ENCODE assay signal across 8 mouse cellular contexts in the genomic region with DNA sequence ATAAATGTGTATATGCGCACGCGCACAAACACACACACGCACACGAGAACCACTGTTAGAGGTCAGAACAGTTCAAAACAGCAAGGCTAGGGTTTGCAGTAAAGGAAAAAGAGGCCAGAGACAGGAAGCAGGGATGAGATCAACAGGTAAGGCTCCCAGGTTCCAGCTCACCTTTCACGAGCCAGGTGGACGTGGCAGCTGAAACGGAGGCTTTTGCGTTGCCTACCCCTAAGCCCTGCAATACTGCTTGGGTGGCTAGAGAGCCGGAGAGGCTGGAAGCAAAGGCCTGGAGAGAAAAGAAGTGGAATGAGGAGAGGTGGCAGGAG. TPM values are rescaled to one million over a fixed set of nuclear protein-coding genes. Genes with fewer than 3 reads are reported as not detected.
A peak's percentile ranks its signal among the peaks of the same experiment; 100 is the strongest.
DNase-seq lines count a peak whose midpoint lies in the region; ATAC-seq and TF ChIP-seq lines count a peak whose summit lies in the region.

No protein-coding gene starts in this region.

- 42% methylated on average over 10 of the region's 10 CpGs for WGBS in heart, postnatal 0 days
- whole genome bisulfite sequencing in hindbrain, embryonic 13.5 days, result 38% methylated on average over 10 of the region's 10 CpGs
- WGBS in midbrain, embryonic 11.5 days, result 40% methylated on average over 10 of the region's 10 CpGs

- H3K27me3 ChIP-seq in heart, postnatal 0 days (ENCODE audit: control insufficient read depth, insufficient read depth, low read length), result no peaks in the 10 kb centered on the region
- no peaks in the 10 kb centered on the region for H3K27me3 ChIP-seq in hindbrain, embryonic 13.5 days
- H3K27me3 ChIP-seq in midbrain, embryonic 11.5 days (ENCODE audit: control insufficient read depth, insufficient read depth, low read length), result no peaks in the 10 kb centered on the region

- 0 out of 2 replicates have a peak, but pooled peaks cover 5% of the 10 kb centered on the region for H3K4me1 ChIP-seq in heart, postnatal 0 days (ENCODE audit: control insufficient read depth, insufficient read depth)
- peaks cover 22% of the 10 kb centered on the region for H3K4me1 ChIP-seq in hindbrain, embryonic 13.5 days (replicated peaks)
- H3K4me1 ChIP-seq in midbrain, embryonic 11.5 days (ENCODE audit: control insufficient read depth, insufficient read depth, low read length), result peaks cover 11% of the 10 kb centered on the region

- no peak for TF ChIP-seq EP300 in heart, postnatal 0 days (IDR thresholded peaks at IDR 0.05; ENCODE audit: low read depth)

- H3K4me2 ChIP-seq in heart, postnatal 0 days (ENCODE audit: low read depth, low read length), result peak overlapping the region; percentile 70
- peak overlapping the region; percentile 88 for H3K4me2 ChIP-seq in hindbrain, embryonic 13.5 days
- peak overlapping the region; percentile 94 for H3K4me2 ChIP-seq in midbrain, embryonic 11.5 days

- peak overlapping the region; percentile 77 for H3K4me3 ChIP-seq in heart, postnatal 0 days (ENCODE audit: low read depth, low read length)
- peak overlapping the region; percentile 88 for H3K4me3 ChIP-seq in hindbrain, embryonic 13.5 days
- peak overlapping the region; percentile 80 for H3K4me3 ChIP-seq in midbrain, embryonic 11.5 days (ENCODE audit: low read depth, low read length)

- peak overlapping the region; percentile 71 for H3K9ac ChIP-seq in heart, postnatal 0 days (replicated peaks; ENCODE audit: low read depth, low read length)
- H3K9ac ChIP-seq in hindbrain, embryonic 13.5 days, result peak overlapping the region; percentile 92
- peak overlapping the region; percentile 92 for H3K9ac ChIP-seq in midbrain, embryonic 11.5 days (ENCODE audit: low read length)

- no peak overlapping the region for H3K27ac ChIP-seq in heart, postnatal 0 days (ENCODE audit: low read depth)
- H3K27ac ChIP-seq in hindbrain, embryonic 13.5 days, result peak overlapping the region; percentile 79; the same call in 1 of the 2 replicates
- no peak overlapping the region for H3K27ac ChIP-seq in midbrain, embryonic 11.5 days (ENCODE audit: low read depth, low read length)

- intact Hi-C loops in heart, postnatal 25 days (cut with DNase I), result loop anchor here (2.0 kb wide), 1 partner anchor 48 kb away; no protein-coding TSS in a partner anchor

- no peak for TF ChIP-seq CTCF in heart, postnatal 0 days (IDR thresholded peaks at IDR 0.05; ENCODE audit: low read depth)

- H3K36me3 ChIP-seq in heart, postnatal 0 days (replicated peaks; ENCODE audit: control insufficient read depth, insufficient read depth, low read length), result 0 out of 2 replicates have a peak, but pooled peaks cover 4% of the 10 kb centered on the region
- 0 out of 2 replicates have a peak, but pooled peaks cover 3% of the 10 kb centered on the region for H3K36me3 ChIP-seq in hindbrain, embryonic 13.5 days
- H3K36me3 ChIP-seq in midbrain, embryonic 11.5 days (ENCODE audit: control insufficient read depth, insufficient read depth, low read length), result no peaks in the 10 kb centered on the region

- DNase-seq in heart, postnatal 0 days (ENCODE audit: low spot score), result no peak
- no peak for DNase-seq in heart, postnatal 25 days (ENCODE audit: low spot score)
- DNase-seq in R1 (ENCODE audit: low read depth, low spot score), result peak; percentile 38
- peak; percentile 84 for DNase-seq in midbrain, embryonic 11.5 days (ENCODE audit: low spot score, missing footprints)
- DNase-seq in urinary bladder, postnatal 25 days (ENCODE audit: low spot score), result no peak
- no peak for DNase-seq in retina, postnatal 1 day

- ATAC-seq in heart, postnatal 0 days (ENCODE audit: insufficient read depth, low read depth), result no peak
- no peak for ATAC-seq in hindbrain, embryonic 13.5 days (ENCODE audit: low FRiP score)
- ATAC-seq in midbrain, embryonic 11.5 days (ENCODE audit: low FRiP score), result no peak
- ATAC-seq in frontal cortex, adult (ENCODE audit: low TSS enrichment), result no peak

- no peaks in the 10 kb centered on the region for H3K9me3 ChIP-seq in heart, postnatal 0 days (replicated peaks; ENCODE audit: control insufficient read depth, low read length)
- no peaks in the 10 kb centered on the region for H3K9me3 ChIP-seq in hindbrain, embryonic 13.5 days
- no peaks in the 10 kb centered on the region for H3K9me3 ChIP-seq in midbrain, embryonic 11.5 days (ENCODE audit: control insufficient read depth, low read length)

RNA-seq across cellular contexts. Expression of a gene that starts 0.7 kb away (rescaled TPM):
- total RNA-seq in heart, postnatal 0 days (2014; rRNA removed; ENCODE audit: low replicate concordance), result 14.1 and 22.4 TPM in 2 replicates
- 5.8 and 6.8 TPM in 2 replicates for polyA plus RNA-seq in heart, postnatal 0 days (2015; fragmentation: Nextera tagmentation; extraction: Ambion mirVana)
- 1 to 10 TPM; 6.1 to 6.4 TPM for total RNA-seq in heart, postnatal 25 days (2021)
- 17.2 and 20.3 TPM in 2 replicates for polyA plus RNA-seq in hindbrain, embryonic 13.5 days (2015; fragmentation: Nextera tagmentation; extraction: Ambion mirVana)
- 19.1 and 21.0 TPM in 2 replicates for polyA plus RNA-seq in midbrain, embryonic 11.5 days (2014; fragmentation: Nextera tagmentation; extraction: Ambion mirVana)

RNA-seq across cellular contexts. Expression of a gene that starts 31.8 kb away (rescaled TPM):
- not detected in 2 replicates for total RNA-seq in heart, postnatal 0 days (2014; rRNA removed; ENCODE audit: low replicate concordance)
- polyA plus RNA-seq in heart, postnatal 0 days (2015; fragmentation: Nextera tagmentation; extraction: Ambion mirVana), result 0.20 and 0.30 TPM in 2 replicates
- not detected for total RNA-seq in heart, postnatal 25 days (2021)
- polyA plus RNA-seq in hindbrain, embryonic 13.5 days (2015; fragmentation: Nextera tagmentation; extraction: Ambion mirVana), result not detected in 2 replicates
- 0.16 TPM in 1 of 2 replicates, not detected in the other for polyA plus RNA-seq in midbrain, embryonic 11.5 days (2014; fragmentation: Nextera tagmentation; extraction: Ambion mirVana)

RNA-seq across cellular contexts. Expression of a gene that starts 50.6 kb away (rescaled TPM):
- total RNA-seq in heart, postnatal 0 days (2014; rRNA removed; ENCODE audit: low replicate concordance), result 84.6 and 93.8 TPM in 2 replicates
- polyA plus RNA-seq in heart, postnatal 0 days (2015; fragmentation: Nextera tagmentation; extraction: Ambion mirVana), result 97.5 and 112 TPM in 2 replicates
- 10 to 100 TPM; 19.6 to 22.5 TPM for total RNA-seq in heart, postnatal 25 days (2021)
- polyA plus RNA-seq in hindbrain, embryonic 13.5 days (2015; fragmentation: Nextera tagmentation; extraction: Ambion mirVana), result 27.9 and 31.0 TPM in 2 replicates
- polyA plus RNA-seq in midbrain, embryonic 11.5 days (2014; fragmentation: Nextera tagmentation; extraction: Ambion mirVana), result 32.2 and 34.3 TPM in 2 replicates

RNA-seq across cellular contexts. Expression of a gene that starts 59.4 kb away (rescaled TPM):
- total RNA-seq in heart, postnatal 0 days (2014; rRNA removed; ENCODE audit: low replicate concordance), result 3.6 and 3.9 TPM in 2 replicates
- polyA plus RNA-seq in heart, postnatal 0 days (2015; fragmentation: Nextera tagmentation; extraction: Ambion mirVana), result 4.4 and 5.1 TPM in 2 replicates
- 1 to 10 TPM; 3.3 to 3.4 TPM for total RNA-seq in heart, postnatal 25 days (2021)
- polyA plus RNA-seq in hindbrain, embryonic 13.5 days (2015; fragmentation: Nextera tagmentation; extraction: Ambion mirVana), result 10.6 and 11.4 TPM in 2 replicates
- polyA plus RNA-seq in midbrain, embryonic 11.5 days (2014; fragmentation: Nextera tagmentation; extraction: Ambion mirVana), result 13.7 and 14.2 TPM in 2 replicates

Comparison
In these comparisons a context has a peak if more than half of its experiments do, and no peak if none do; other contexts are left out.
1. DNase-seq: peak in R1 (single experiment) and midbrain, embryonic 11.5 days (single experiment); none in heart, postnatal 0 days (single experiment), heart, postnatal 25 days (single experiment), urinary bladder, postnatal 25 days (single experiment) and retina, postnatal 1 day (single experiment).
2. Peak in every context shown above with its lines, with median percentiles within 50 percentile points of each other: H3K4me2 ChIP-seq, H3K4me3 ChIP-seq and H3K9ac ChIP-seq.